Mouse (Mus musculus) CH12.LX (cell line): ENCODE data around the gene Lbhd1.
A peak's percentile ranks its signal among the peaks of the same experiment; 100 is the strongest.

Experiments
- CTCF ChIP-seq, 2 experiments: IDR thresholded peaks in 1 of 2; conservative IDR thresholded peaks in 1 of 2; 2 replicates each; pipeline ENCODE4 v1.5.1; 2011 to 2012; ENCODE audit warnings: low read depth in 2 of 2, low read length in 2 of 2, improper control_type of control experiment in 1 of 2, inconsistent platforms in 1 of 2, mild to moderate bottlenecking in 1 of 2, moderate library complexity in 1 of 2
- ELF1 ChIP-seq: IDR thresholded peaks from 2 replicates; pipeline ENCODE4 v1.6.1; 2014; ENCODE audit warnings: low read depth, mild to moderate bottlenecking, inconsistent platforms, low read length, improper control_type of control experiment
- EP300 ChIP-seq: IDR thresholded peaks from 2 replicates; pipeline ENCODE4 v1.6.1; 2011; ENCODE audit warnings: low read length, improper control_type of control experiment
- KAT2A ChIP-seq: IDR thresholded peaks from 2 replicates; pipeline ENCODE4 v1.6.1; 2012; ENCODE audit warnings: low read length, improper control_type of control experiment, inconsistent platforms; ENCODE audit not compliant: insufficient replicate concordance
- MYC ChIP-seq: IDR thresholded peaks from 2 replicates; pipeline ENCODE4 v1.6.1; 2011; ENCODE audit warnings: low read depth, mild to moderate bottlenecking, improper control_type of control experiment, low read length
- NELFE ChIP-seq: IDR thresholded peaks from 2 replicates; pipeline ENCODE4 v1.6.1; 2011; ENCODE audit warnings: low read depth, low read length, improper control_type of control experiment
- PAX5 ChIP-seq: IDR thresholded peaks from 2 replicates; pipeline ENCODE4 v1.6.1; 2012; ENCODE audit warnings: low read length, inconsistent platforms, mixed read lengths
- RCOR1 ChIP-seq: conservative IDR thresholded peaks from 2 replicates; pipeline ENCODE4 v1.6.1; 2012; ENCODE audit warnings: low read depth, mild to moderate bottlenecking, inconsistent platforms, low read length, improper control_type of control experiment
- ZKSCAN1 ChIP-seq: IDR thresholded peaks from 2 replicates; pipeline ENCODE4 v1.6.1; 2012; ENCODE audit warnings: low read depth, inconsistent platforms, low read length, improper control_type of control experiment, borderline replicate concordance

DNA sequence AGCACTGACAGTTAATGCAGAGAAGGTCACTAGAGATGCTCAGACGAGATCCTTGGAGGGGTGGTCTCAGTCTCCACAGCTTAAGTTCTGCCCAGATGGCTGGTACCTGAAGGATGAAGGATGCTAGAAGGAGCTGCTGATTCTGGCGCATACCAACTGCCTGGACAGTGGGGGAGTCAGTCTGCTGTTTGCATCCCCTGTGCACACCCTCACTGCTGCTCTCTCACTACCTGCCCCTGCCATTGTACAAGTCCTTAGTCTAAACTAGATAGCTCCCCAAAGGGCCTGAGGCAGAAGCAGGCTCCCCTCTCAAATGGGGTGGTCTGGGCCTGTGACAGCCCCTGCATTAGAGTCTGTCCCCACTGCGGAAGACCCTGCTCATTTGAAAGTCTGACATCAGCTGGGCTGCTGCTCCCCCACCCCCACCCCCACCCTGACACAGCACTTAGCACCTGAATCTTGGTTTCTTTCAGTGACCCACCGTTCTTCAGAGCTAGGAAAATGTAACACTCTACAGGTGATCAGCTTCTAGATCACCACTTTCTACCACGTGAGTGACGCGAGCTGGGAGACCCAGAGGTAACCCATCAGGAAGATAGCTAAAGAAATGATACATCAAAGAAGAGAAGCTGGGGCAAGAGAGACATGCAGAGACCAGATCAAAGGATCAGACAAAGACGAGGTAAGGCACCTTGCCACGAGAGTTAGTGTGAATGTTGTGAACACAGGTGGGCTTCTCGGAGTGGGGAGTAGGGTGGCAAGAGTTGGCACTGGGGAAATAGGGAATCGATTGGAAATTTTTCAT is 44.2 kb upstream of the Lbhd1 start, which contains the start of gene Gng3:
- TF ChIP-seq ZKSCAN1 = no peak
- no peak for TF ChIP-seq CTCF (conservative IDR thresholded peaks at IDR 0.05 in 1 of 2, IDR thresholded peaks at IDR 0.05 in 1 of 2; ENCODE audit: low read depth in 2 of 2, low read length in 2 of 2)
- no peak; the same call in 1 of the 2 replicates for TF ChIP-seq RCOR1
- TF ChIP-seq EP300 = no peak
- no peak for TF ChIP-seq PAX5
- TF ChIP-seq MYC = peak; percentile 40; the same call in 1 of the 2 replicates
- TF ChIP-seq NELFE = no peak
- TF ChIP-seq KAT2A = no peak
- TF ChIP-seq ELF1 = peak; percentile 76
